26 mouse cellular contexts compared by ENCODE assay signal in the genomic region with DNA sequence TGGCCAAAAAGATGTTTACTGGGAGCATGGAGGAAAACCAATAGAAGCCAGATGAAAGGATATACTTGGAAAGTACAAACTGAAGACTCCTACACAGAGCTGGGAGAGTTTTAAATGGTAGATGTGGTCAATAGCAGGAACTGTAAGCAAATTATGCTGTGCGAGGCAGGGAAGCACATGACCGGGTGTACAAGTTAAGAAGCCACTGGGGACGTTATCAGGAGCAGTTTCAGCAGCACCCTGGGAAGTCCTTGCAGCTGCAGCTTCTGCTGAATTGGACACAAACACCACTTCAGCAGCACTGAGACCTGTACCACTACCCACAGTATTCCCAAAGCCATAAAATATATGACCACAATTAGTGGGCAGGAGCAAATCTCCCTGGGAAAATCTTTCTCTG. TPM values are rescaled to one million over a fixed set of nuclear protein-coding genes. Genes with fewer than 3 reads are reported as not detected.
DNase-seq lines count a peak whose midpoint lies in the region; ATAC-seq and TF ChIP-seq lines count a peak whose summit lies in the region.
"Had no signal": no experiment of that assay in that cellular context is flagged by ENCODE, and none has a peak within 500 bp of the region (broad histone marks: within the 10 kb centered on the region; RNA-seq: fewer than 3 reads in every experiment).

No protein-coding gene starts in this region.

- TF ChIP-seq EP300 in CH12.LX (IDR thresholded peaks at IDR 0.05; ENCODE audit: low read length): peak; percentile 86

- dilution Hi-C loops in CH12.LX (cut with MboI; ENCODE audit: extremely low pct_ligation_motif_present, extremely low pct_unique_long_range_greater_than_20kb, low sequenced_read_pairs): no loop called here

- peak; percentile 34; the same call in 1 of the 2 replicates for ATAC-seq in intestine, embryonic 15.5 days
- no peak for ATAC-seq in intestine, postnatal 0 days
- ATAC-seq in neural tube, embryonic 13.5 days (ENCODE audit: low read depth): 0 out of 2 replicates have a peak, but pooled peaks have one; percentile 23
- peak; percentile 37; the same call in 1 of the 2 replicates for ATAC-seq in limb, embryonic 12.5 days (ENCODE audit: insufficient number of reproducible peaks, insufficient read depth, low FRiP score, low TSS enrichment, low read depth)
- no peak for ATAC-seq in kidney, embryonic 14.5 days (ENCODE audit: low FRiP score, low TSS enrichment)
- ATAC-seq in hindbrain, embryonic 16.5 days: no peak
- ATAC-seq: activated CD4-positive, CD25-positive, alpha-beta regulatory T cell, adult 4 months; CD4-positive, CD25-positive, alpha-beta regulatory T cell, adult 4 months; forebrain, embryonic 13.5 days; forebrain, embryonic 16.5 days had no signal

- H3K27me3 ChIP-seq in intestine, embryonic 15.5 days (replicated peaks): no peaks in the 10 kb centered on the region
- no peaks in the 10 kb centered on the region for H3K27me3 ChIP-seq in intestine, postnatal 0 days (replicated peaks; ENCODE audit: control insufficient read depth, insufficient read depth, low read length)
- no peaks in the 10 kb centered on the region for H3K27me3 ChIP-seq in neural tube, embryonic 13.5 days
- no peaks in the 10 kb centered on the region for H3K27me3 ChIP-seq in CH12.LX (replicated peaks)
- peaks cover 16% of the 10 kb centered on the region; the same call in 1 of the 2 replicates for H3K27me3 ChIP-seq in limb, embryonic 12.5 days
- H3K27me3 ChIP-seq in kidney, embryonic 14.5 days (ENCODE audit: control insufficient read depth, insufficient read depth, low read length): no peaks in the 10 kb centered on the region
- H3K27me3 ChIP-seq in hindbrain, embryonic 16.5 days (replicated peaks; ENCODE audit: control insufficient read depth, insufficient read depth, low read length): no peaks in the 10 kb centered on the region
- H3K27me3 ChIP-seq: embryonic facial prominence, embryonic 12.5 days; forebrain, embryonic 13.5 days; hindbrain, embryonic 12.5 days; hindbrain, embryonic 15.5 days had no signal

- no peak for DNase-seq in neural tube, embryonic 10.5 days (ENCODE audit: extremely low spot score, low spot score)
- peak; percentile 65 for DNase-seq in CH12.LX (ENCODE audit: extremely low read depth)
- DNase-seq: adrenal gland, adult 8-10 months; adrenal gland, postnatal 25 days; cerebellum, adult 11-12 months; cerebellum, adult 9-10 months; cerebellum, postnatal 14 days; gastrocnemius, adult 2 months; gastrocnemius, postnatal 14 days; heart, adult 11 months had no signal

- no peak overlapping the region for H3K27ac ChIP-seq in intestine, embryonic 15.5 days
- no peak overlapping the region for H3K27ac ChIP-seq in intestine, postnatal 0 days (ENCODE audit: low read depth, low read length)
- no peak overlapping the region for H3K27ac ChIP-seq in neural tube, embryonic 13.5 days (replicated peaks)
- peak overlapping the region; percentile 45; the same call in 1 of the 2 replicates for H3K27ac ChIP-seq in CH12.LX (ENCODE audit: insufficient read depth, low read depth)
- no peak overlapping the region for H3K27ac ChIP-seq in limb, embryonic 12.5 days
- H3K27ac ChIP-seq in kidney, embryonic 14.5 days (ENCODE audit: low read depth, low read length): no peak overlapping the region
- H3K27ac ChIP-seq in hindbrain, embryonic 16.5 days (ENCODE audit: low read depth, low read length): no peak overlapping the region
- H3K27ac ChIP-seq: embryonic facial prominence, embryonic 12.5 days; forebrain, embryonic 13.5 days; gastrocnemius, adult 2 months; hindbrain, embryonic 12.5 days; hindbrain, embryonic 15.5 days had no signal

- TF ChIP-seq RAD21 in CH12.LX (IDR thresholded peaks at IDR 0.05; ENCODE audit: low read depth, low read length): peak; percentile 2; the same call in 1 of the 2 replicates

- no peak for TF ChIP-seq CTCF in intestine, postnatal 0 days (IDR thresholded peaks at IDR 0.05; ENCODE audit: low read depth)
- no peak for TF ChIP-seq CTCF in CH12.LX (conservative IDR thresholded peaks at IDR 0.05 in 1 of 2, IDR thresholded peaks at IDR 0.05 in 1 of 2; ENCODE audit: low read depth in 2 of 2, low read length in 2 of 2)

- in situ Hi-C loops in CH12.LX (cut with MboI; ENCODE audit: low pct_ligation_motif_present, low pct_unique_long_range_greater_than_20kb, low sequenced_read_pairs): no loop called here

- H3K4me2 ChIP-seq in intestine, embryonic 15.5 days (replicated peaks): no peak overlapping the region
- no peak overlapping the region for H3K4me2 ChIP-seq in intestine, postnatal 0 days (replicated peaks; ENCODE audit: low read depth)
- no peak overlapping the region for H3K4me2 ChIP-seq in neural tube, embryonic 13.5 days
- H3K4me2 ChIP-seq in CH12.LX (ENCODE audit: insufficient read depth, low read depth, poor library complexity, severe bottlenecking): peak overlapping the region; percentile 60
- H3K4me2 ChIP-seq in limb, embryonic 12.5 days: no peak overlapping the region
- H3K4me2 ChIP-seq in kidney, embryonic 14.5 days (replicated peaks; ENCODE audit: low read depth, low read length): no peak overlapping the region
- no peak overlapping the region for H3K4me2 ChIP-seq in hindbrain, embryonic 16.5 days (ENCODE audit: low read length)
- H3K4me2 ChIP-seq: embryonic facial prominence, embryonic 12.5 days; forebrain, embryonic 13.5 days; heart, embryonic 11.5 days; hindbrain, embryonic 12.5 days; hindbrain, embryonic 15.5 days had no signal

- no peaks in the 10 kb centered on the region for H3K36me3 ChIP-seq in intestine, embryonic 15.5 days
- no peaks in the 10 kb centered on the region for H3K36me3 ChIP-seq in intestine, postnatal 0 days (ENCODE audit: control insufficient read depth, insufficient read depth)
- no peaks in the 10 kb centered on the region for H3K36me3 ChIP-seq in neural tube, embryonic 13.5 days
- H3K36me3 ChIP-seq in CH12.LX (replicated peaks in 1 of 2; ENCODE audit: control insufficient read depth in 1 of 2, insufficient read depth in 1 of 2, low read length in 1 of 2): no peaks in the 10 kb centered on the region
- H3K36me3 ChIP-seq in limb, embryonic 12.5 days: no peaks in the 10 kb centered on the region
- no peaks in the 10 kb centered on the region for H3K36me3 ChIP-seq in kidney, embryonic 14.5 days (ENCODE audit: control insufficient read depth, insufficient read depth, low read length)
- no peaks in the 10 kb centered on the region for H3K36me3 ChIP-seq in hindbrain, embryonic 16.5 days (ENCODE audit: control insufficient read depth, insufficient read depth, low read length)
- H3K36me3 ChIP-seq: embryonic facial prominence, embryonic 12.5 days; hindbrain, embryonic 12.5 days; hindbrain, embryonic 15.5 days had no signal

- no peak overlapping the region for H3K4me3 ChIP-seq in intestine, embryonic 15.5 days (replicated peaks)
- no peak overlapping the region for H3K4me3 ChIP-seq in intestine, postnatal 0 days (ENCODE audit: low read depth, low read length)
- no peak overlapping the region for H3K4me3 ChIP-seq in neural tube, embryonic 13.5 days
- H3K4me3 ChIP-seq in CH12.LX (replicated peaks in 1 of 3; ENCODE audit: low read depth in 2 of 3, low read length in 2 of 3, poor library complexity in 1 of 3): no peak overlapping the region
- no peak overlapping the region for H3K4me3 ChIP-seq in limb, embryonic 12.5 days (replicated peaks)
- H3K4me3 ChIP-seq in kidney, embryonic 14.5 days (ENCODE audit: low read length): no peak overlapping the region
- no peak overlapping the region for H3K4me3 ChIP-seq in hindbrain, embryonic 16.5 days (ENCODE audit: low read length)
- H3K4me3 ChIP-seq: embryonic facial prominence, embryonic 12.5 days; erythroblast, embryonic 14.5 days; forebrain, embryonic 13.5 days; gastrocnemius, adult 2 months; hindbrain, embryonic 12.5 days; hindbrain, embryonic 15.5 days had no signal

- WGBS in intestine, embryonic 15.5 days: 33% methylated on average over 3 of the region's 3 CpGs
- WGBS in intestine, postnatal 0 days: 29% methylated on average over 3 of the region's 3 CpGs
- 31% methylated on average over 3 of the region's 3 CpGs for WGBS in neural tube, embryonic 13.5 days
- WGBS in limb, embryonic 12.5 days: 26% methylated on average over 3 of the region's 3 CpGs
- WGBS in kidney, embryonic 14.5 days: 28% methylated on average over 3 of the region's 3 CpGs
- WGBS in hindbrain, embryonic 16.5 days: 78% methylated on average over 3 of the region's 3 CpGs

- TF ChIP-seq POLR2A in CH12.LX (IDR thresholded peaks at IDR 0.05; ENCODE audit: low read depth, low read length): no peak

- no peak overlapping the region for H3K9ac ChIP-seq in intestine, embryonic 15.5 days
- H3K9ac ChIP-seq in intestine, postnatal 0 days (ENCODE audit: low read depth, low read length): no peak overlapping the region
- H3K9ac ChIP-seq in neural tube, embryonic 13.5 days: no peak overlapping the region
- 0 out of 2 replicates have a peak overlapping the region, but pooled peaks have one; percentile 31 for H3K9ac ChIP-seq in CH12.LX (ENCODE audit: insufficient read depth, low read depth)
- H3K9ac ChIP-seq in limb, embryonic 12.5 days (replicated peaks): no peak overlapping the region
- no peak overlapping the region for H3K9ac ChIP-seq in kidney, embryonic 14.5 days (ENCODE audit: low read depth, low read length)
- H3K9ac ChIP-seq in hindbrain, embryonic 16.5 days (ENCODE audit: low read depth, low read length): no peak overlapping the region
- H3K9ac ChIP-seq: embryonic facial prominence, embryonic 12.5 days; forebrain, embryonic 13.5 days; hindbrain, embryonic 12.5 days; hindbrain, embryonic 15.5 days had no signal

- H3K9me3 ChIP-seq in intestine, embryonic 15.5 days: no peaks in the 10 kb centered on the region
- H3K9me3 ChIP-seq in intestine, postnatal 0 days (ENCODE audit: control insufficient read depth): no peaks in the 10 kb centered on the region
- H3K9me3 ChIP-seq in neural tube, embryonic 13.5 days: no peaks in the 10 kb centered on the region
- H3K9me3 ChIP-seq in CH12.LX (replicated peaks; ENCODE audit: low read length): no peaks in the 10 kb centered on the region
- H3K9me3 ChIP-seq in limb, embryonic 12.5 days: no peaks in the 10 kb centered on the region
- no peaks in the 10 kb centered on the region for H3K9me3 ChIP-seq in kidney, embryonic 14.5 days (ENCODE audit: control insufficient read depth, low read length)
- no peaks in the 10 kb centered on the region for H3K9me3 ChIP-seq in hindbrain, embryonic 16.5 days (ENCODE audit: control insufficient read depth, low read length)
- H3K9me3 ChIP-seq: embryonic facial prominence, embryonic 12.5 days; forebrain, embryonic 13.5 days; hindbrain, embryonic 12.5 days; hindbrain, embryonic 15.5 days had no signal

- H3K4me1 ChIP-seq in intestine, embryonic 15.5 days (replicated peaks): no peaks in the 10 kb centered on the region
- no peaks in the 10 kb centered on the region for H3K4me1 ChIP-seq in intestine, postnatal 0 days (replicated peaks; ENCODE audit: control insufficient read depth, insufficient read depth, low read length)
- H3K4me1 ChIP-seq in neural tube, embryonic 13.5 days (replicated peaks): no peaks in the 10 kb centered on the region
- peaks cover 10 to 45% of the 10 kb centered on the region in 2 experiments; a peak in 3 of 4 replicates for H3K4me1 ChIP-seq in CH12.LX (ENCODE audit: control insufficient read depth in 1 of 2, insufficient read depth in 2 of 2)
- H3K4me1 ChIP-seq in limb, embryonic 12.5 days (replicated peaks): peaks cover 8% of the 10 kb centered on the region
- no peaks in the 10 kb centered on the region for H3K4me1 ChIP-seq in kidney, embryonic 14.5 days (ENCODE audit: control insufficient read depth, insufficient read depth, low read length)
- no peaks in the 10 kb centered on the region for H3K4me1 ChIP-seq in hindbrain, embryonic 16.5 days (ENCODE audit: control insufficient read depth, insufficient read depth, low read depth, low read length)
- H3K4me1 ChIP-seq: embryonic facial prominence, embryonic 12.5 days; forebrain, embryonic 13.5 days; hindbrain, embryonic 12.5 days; hindbrain, embryonic 15.5 days had no signal

- H3K79me2 ChIP-seq in CH12.LX (replicated peaks; ENCODE audit: control insufficient read depth, extremely low read depth, insufficient read depth, poor library complexity, severe bottlenecking): no peaks in the 10 kb centered on the region

RNA-seq across cellular contexts. Expression of gene Hs3st5, which starts 31.8 kb away (rescaled TPM):
- polyA plus RNA-seq in intestine, embryonic 15.5 days (2015; fragmentation: Nextera tagmentation; extraction: Ambion mirVana): 1.0 and 1.1 TPM in 2 replicates
- 1.4 TPM in 2 replicates for polyA plus RNA-seq in intestine, postnatal 0 days (2015; fragmentation: Nextera tagmentation; extraction: Ambion mirVana)
- polyA plus RNA-seq in neural tube, embryonic 13.5 days (2015; fragmentation: Nextera tagmentation; extraction: Ambion mirVana): 26.1 and 26.4 TPM in 2 replicates
- total RNA-seq in CH12.LX (2012; rRNA removed): not detected in 2 replicates
- not detected in 2 replicates for total RNA-seq in CH12.LX (2014; rRNA removed)
- polyA plus RNA-seq in CH12.LX (2012; ENCODE audit: insufficient read length, low read depth): not detected in 2 replicates
- 0.91 and 1.4 TPM in 2 replicates for polyA plus RNA-seq in limb, embryonic 12.5 days (2016; fragmentation: Nextera tagmentation; extraction: Ambion mirVana)
- 0.08 and 0.19 TPM in 2 replicates for polyA plus RNA-seq in kidney, embryonic 14.5 days (2014; fragmentation: Nextera tagmentation; extraction: Ambion mirVana)
- 29.1 and 36.5 TPM in 2 replicates for polyA plus RNA-seq in hindbrain, embryonic 16.5 days (2015; fragmentation: Nextera tagmentation; extraction: Ambion mirVana)
- total RNA-seq: hematopoietic stem cell, adult 5-6 weeks had no signal
- polyA plus RNA-seq: activated CD4-positive, CD25-positive, alpha-beta regulatory T cell, adult 4 months; CD4-positive, CD25-positive, alpha-beta regulatory T cell, adult 4 months had no signal

Comparison
In these comparisons a context has a peak if more than half of its experiments do, and no peak if none do; other contexts are left out.
1. ATAC-seq: peak in intestine, embryonic 15.5 days (single experiment), neural tube, embryonic 13.5 days (single experiment) and limb, embryonic 12.5 days (single experiment); none in intestine, postnatal 0 days (single experiment), kidney, embryonic 14.5 days (single experiment) and hindbrain, embryonic 16.5 days (single experiment).
2. RNA of gene Hs3st5, which starts 31.8 kb away (polyA plus RNA-seq): 29.1 to 36.5 TPM in hindbrain, embryonic 16.5 days and 26.1 to 26.4 TPM in neural tube, embryonic 13.5 days; 0.91 to 1.4 TPM in limb, embryonic 12.5 days, 1.4 TPM in intestine, postnatal 0 days, 1.0 to 1.1 TPM in intestine, embryonic 15.5 days, 0.08 to 0.19 TPM in kidney, embryonic 14.5 days and not detected in CH12.LX; every median in the first group is over 10 times any median in the second.